Mouse (Mus musculus) stomach, postnatal 0 days (tissue): ENCODE measurements around the gene Il1rapl2. TPM values are rescaled to one million over a fixed set of nuclear protein-coding genes. Genes with fewer than 3 reads are reported as not detected.
A peak's percentile ranks its signal among the peaks of the same experiment; 100 is the strongest.

Experiments used
- ATAC-seq: fragments of 200-750 bp; cut with Nextera tagmentation; 2 replicates; pipeline ENCODE4 v1.8.0; 2017; ENCODE audit not compliant: low FRiP score, low TSS enrichment
- DNase-seq: peaks from one replicate; pipeline ENCODE4 v3.0.0-alpha.2; 2016; ENCODE audit warnings: low spot score
- H3K27ac ChIP-seq: fragments of 300-500 bp; sonication (generic); replicated peaks from 2 replicates; pipeline ENCODE4 v1.5.1; 2014; ENCODE audit warnings: mild to moderate bottlenecking, control low read depth
- H3K27me3 ChIP-seq: fragments of 300-500 bp; sonication (generic); 2 replicates; pipeline ENCODE4 v1.6.1; 2014; ENCODE audit warnings: low read length; ENCODE audit not compliant: control insufficient read depth, insufficient read depth
- H3K36me3 ChIP-seq: fragments of 300-500 bp; sonication (generic); 2 replicates; pipeline ENCODE4 v1.6.1; 2014; ENCODE audit warnings: low read length, mixed read lengths; ENCODE audit not compliant: control insufficient read depth, insufficient read depth
- H3K4me1 ChIP-seq: fragments of 300-500 bp; sonication (generic); replicated peaks from 2 replicates; pipeline ENCODE4 v1.6.1; 2014; ENCODE audit warnings: antibody characterized with exemption; ENCODE audit not compliant: control insufficient read depth, insufficient read depth
- H3K4me2 ChIP-seq: fragments of 300-500 bp; sonication (generic); replicated peaks from 2 replicates; pipeline ENCODE4 v1.6.1; 2014; ENCODE audit warnings: low read depth, mild to moderate bottlenecking, control low read depth, moderate library complexity
- H3K4me3 ChIP-seq: fragments of 300-500 bp; sonication (generic); 2 replicates; pipeline ENCODE4 v1.5.1; 2014; ENCODE audit warnings: low read depth, low read length, control low read depth
- H3K9ac ChIP-seq: fragments of 300-500 bp; sonication (generic); 2 replicates; pipeline ENCODE4 v1.6.1; 2014; ENCODE audit warnings: mild to moderate bottlenecking, low read length, control low read depth, mixed read lengths
- H3K9me3 ChIP-seq: fragments of 300-500 bp; sonication (generic); 2 replicates; pipeline ENCODE4 v1.6.1; 2016; ENCODE audit warnings: low read length; ENCODE audit not compliant: control insufficient read depth
- CTCF ChIP-seq: IDR thresholded peaks from 2 replicates; pipeline ENCODE4 v1.5.1; 2016; ENCODE audit warnings: antibody characterized with exemption, low read depth, mild to moderate bottlenecking, moderate library complexity
- EP300 ChIP-seq: optimal IDR thresholded peaks from 2 replicates; pipeline ENCODE3; 2016; ENCODE audit warnings: antibody characterized with exemption
- WGBS: fragments of 180-500 bp; shearing (Covaris S2); extraction: QIAGEN DNeasy Blood & Tissue Kit; methylation state at CpG from one replicate; pipeline ENCODE4 v1.1.7; 2014; 5-methylcytosine and 5-hydroxymethylcytosine counted together
- polyA plus RNA-seq: library from polyadenylated mRNA; unstranded; fragments of >200 nt; fragmentation: Nextera tagmentation; extraction: Ambion mirVana; gene quantifications from 2 replicates; pipeline ENCODE4 v1.2.1, GENCODE M21; 2015

Il1rapl2 gene
- polyA plus RNA-seq, 1 experiment from 2014 or later = 0.04 TPM

- no peak for ATAC-seq
- H3K27ac ChIP-seq = no peak overlapping the region
- H3K4me2 ChIP-seq = no peak overlapping the region
- no peak overlapping the region for H3K4me3 ChIP-seq
- DNase-seq = no peak
- WGBS = 73% methylated on average over 5 of the region's 5 CpGs
- no peaks in the 10 kb centered on the region for H3K9me3 ChIP-seq
- H3K4me1 ChIP-seq = no peaks in the 10 kb centered on the region
- H3K36me3 ChIP-seq = no peaks in the 10 kb centered on the region
- TF ChIP-seq EP300 (no peak), CTCF (no peak)
- no peak overlapping the region for H3K9ac ChIP-seq
- no peaks in the 10 kb centered on the region for H3K27me3 ChIP-seq
Measured at GRCm38 (mm10) chrX:137971306-137971705, 400.9 kb downstream of the Il1rapl2 start.

GRCm38 (mm10) chrX:138043113-138043512, 472.7 kb downstream of the Il1rapl2 start:
- no peak overlapping the region for H3K9ac ChIP-seq
- TF ChIP-seq EP300 (no peak), CTCF (no peak)
- H3K4me3 ChIP-seq = no peak overlapping the region
- no peaks in the 10 kb centered on the region for H3K4me1 ChIP-seq
- no peak for ATAC-seq
- no peaks in the 10 kb centered on the region for H3K9me3 ChIP-seq
- DNase-seq = no peak
- no peak overlapping the region for H3K4me2 ChIP-seq
- WGBS = 82% methylated on average over 3 of the region's 3 CpGs
- H3K27ac ChIP-seq = no peak overlapping the region
- no peaks in the 10 kb centered on the region for H3K27me3 ChIP-seq
- H3K36me3 ChIP-seq = no peaks in the 10 kb centered on the region

- WGBS = 46% methylated on average over 6 of the region's 6 CpGs
- H3K9ac ChIP-seq = no peak overlapping the region
- H3K4me2 ChIP-seq = no peak overlapping the region
- no peak overlapping the region for H3K27ac ChIP-seq
- no peaks in the 10 kb centered on the region for H3K9me3 ChIP-seq
- TF ChIP-seq EP300 (no peak), CTCF (no peak)
- no peaks in the 10 kb centered on the region for H3K36me3 ChIP-seq
- H3K27me3 ChIP-seq = no peaks in the 10 kb centered on the region
- H3K4me3 ChIP-seq = no peak overlapping the region
- no peaks in the 10 kb centered on the region for H3K4me1 ChIP-seq
- no peak for ATAC-seq
- DNase-seq = no peak
Measured at GRCm38 (mm10) chrX:138103954-138104353, 533.5 kb downstream of the Il1rapl2 start.

GRCm38 (mm10) chrX:138104668-138105067, 534.3 kb downstream of the Il1rapl2 start:
- Histone ChIP-seq H3K27me3 (no peaks in the 10 kb centered on the region), H3K4me2 (no peak overlapping the region), H3K9ac (no peak overlapping the region), H3K4me3 (no peak overlapping the region), H3K4me1 (no peaks in the 10 kb centered on the region), H3K36me3 (no peaks in the 10 kb centered on the region), H3K9me3 (no peaks in the 10 kb centered on the region), H3K27ac (no peak overlapping the region)
- DNase-seq (no peak), ATAC-seq (no peak)
- WGBS = 71% methylated on average over 3 of the region's 3 CpGs
- TF ChIP-seq EP300 (no peak), CTCF (no peak)

- WGBS = 15% methylated on average over 3 of the region's 3 CpGs
- DNase-seq (no peak), ATAC-seq (no peak)
- no peak overlapping the region for H3K27ac ChIP-seq
- no peaks in the 10 kb centered on the region for H3K27me3 ChIP-seq
- H3K4me3 ChIP-seq = no peak overlapping the region
- TF ChIP-seq CTCF (peak; percentile 71), EP300 (no peak)
- no peak overlapping the region for H3K9ac ChIP-seq
- H3K36me3 ChIP-seq = no peaks in the 10 kb centered on the region
- H3K9me3 ChIP-seq = no peaks in the 10 kb centered on the region
- H3K4me2 ChIP-seq = no peak overlapping the region
- no peaks in the 10 kb centered on the region for H3K4me1 ChIP-seq
Measured at GRCm38 (mm10) chrX:138170146-138170545, 599.7 kb downstream of the Il1rapl2 start.

- Histone ChIP-seq H3K4me2 (no peak within 1 kb of the TSS), H3K4me3 (no peak within 1 kb of the TSS), H3K27me3 (no peaks in the 10 kb centered on the region), H3K9ac (no peak within 1 kb of the TSS), H3K9me3 (no peaks in the 10 kb centered on the region), H3K4me1 (no peaks in the 10 kb centered on the region), H3K27ac (no peak within 1 kb of the TSS), H3K36me3 (no peaks in the 10 kb centered on the region)
- WGBS = 82% methylated on average over 3 of the region's 3 CpGs
- ATAC-seq = no peak
- TF ChIP-seq EP300 (no peak), CTCF (no peak)
- DNase-seq = no peak
Measured at GRCm38 (mm10) chrX:138209480-138209879, 639.1 kb downstream of the Il1rapl2 start, which contains the start of gene Tex13a. TSS of gene Tex13a (minus strand) at chrX:138209580.
